Mouse (Mus musculus): ENCODE measurements around the gene Entpd2. TPM values are rescaled to one million over a fixed set of nuclear protein-coding genes. Genes with fewer than 3 reads are reported as not detected.

Entpd2 gene
- polyA plus RNA-seq, 1 experiment from 2014 or later: 1.5 TPM

DNA sequence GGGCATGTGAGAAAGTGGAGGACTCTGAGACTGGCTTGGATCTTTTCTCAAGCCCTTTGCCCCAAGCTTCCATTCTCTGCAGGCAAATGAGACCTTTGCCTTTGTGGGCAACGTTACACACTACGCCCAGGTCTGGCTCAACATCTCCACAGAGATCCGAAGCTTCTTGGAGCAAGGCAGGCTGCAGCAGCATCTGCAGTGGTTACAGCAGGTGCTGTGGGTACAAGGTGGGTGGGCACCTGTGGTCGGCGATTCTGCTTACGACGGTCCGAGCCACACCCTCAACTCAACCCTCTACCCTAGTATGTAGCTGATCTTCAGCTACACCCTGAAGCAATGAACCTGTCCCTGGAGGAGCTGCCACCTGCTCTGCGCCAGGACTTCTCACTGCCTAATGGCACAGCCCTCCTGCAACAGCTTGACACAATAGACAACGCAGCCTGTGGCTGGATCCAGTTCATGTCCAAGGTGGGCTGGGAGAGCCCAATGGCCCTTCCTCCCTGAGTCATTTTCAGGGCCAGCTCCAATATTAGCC, 40.7 kb downstream of the Entpd2 start:
- Histone ChIP-seq H3K4me1 (no peaks in the 10 kb centered on the region), H3K9ac (no peak overlapping the region), H3K36me3 (peaks cover 69% of the 10 kb centered on the region), H3K4me2 (replicated peaks) (no peak overlapping the region), H3K4me3 (no peak overlapping the region), H3K9me3 (no peaks in the 10 kb centered on the region), H3K27ac (no peak overlapping the region), H3K27me3 (replicated peaks) (no peaks in the 10 kb centered on the region)
- WGBS: 91% methylated on average over 10 of the region's 10 CpGs
- no peak for ATAC-seq (ENCODE audit: low FRiP score, low read depth)

DNA sequence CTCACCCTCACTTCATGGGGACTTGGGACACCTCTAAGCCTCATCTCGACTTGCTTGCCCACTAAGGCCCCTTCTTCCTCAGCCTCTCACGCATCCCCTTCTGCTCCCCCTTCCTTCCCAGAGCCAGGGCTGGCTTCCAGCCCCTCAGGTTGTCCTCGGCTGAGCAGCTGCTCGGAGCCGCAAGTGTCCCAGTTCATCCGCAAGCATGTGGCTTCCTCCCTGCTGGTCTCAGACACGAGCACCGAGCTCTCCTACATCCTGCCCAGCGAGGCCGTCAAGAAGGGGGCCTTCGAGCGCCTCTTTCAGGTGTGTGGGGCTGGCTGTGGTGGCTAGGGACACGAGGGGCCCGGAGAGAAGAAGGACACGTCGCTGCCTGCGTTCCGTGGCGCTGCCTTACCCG, 45.4 kb downstream of the Entpd2 start:
- no peak for ATAC-seq (ENCODE audit: low FRiP score, low read depth)
- Histone ChIP-seq H3K4me2 (replicated peaks) (no peak overlapping the region), H3K4me1 (no peaks in the 10 kb centered on the region), H3K36me3 (peaks cover 91% of the 10 kb centered on the region), H3K9ac (no peak overlapping the region), H3K9me3 (no peaks in the 10 kb centered on the region), H3K27ac (no peak overlapping the region), H3K4me3 (no peak overlapping the region), H3K27me3 (replicated peaks) (no peaks in the 10 kb centered on the region)
- 91% methylated on average over 20 of the region's 20 CpGs for WGBS

DNA sequence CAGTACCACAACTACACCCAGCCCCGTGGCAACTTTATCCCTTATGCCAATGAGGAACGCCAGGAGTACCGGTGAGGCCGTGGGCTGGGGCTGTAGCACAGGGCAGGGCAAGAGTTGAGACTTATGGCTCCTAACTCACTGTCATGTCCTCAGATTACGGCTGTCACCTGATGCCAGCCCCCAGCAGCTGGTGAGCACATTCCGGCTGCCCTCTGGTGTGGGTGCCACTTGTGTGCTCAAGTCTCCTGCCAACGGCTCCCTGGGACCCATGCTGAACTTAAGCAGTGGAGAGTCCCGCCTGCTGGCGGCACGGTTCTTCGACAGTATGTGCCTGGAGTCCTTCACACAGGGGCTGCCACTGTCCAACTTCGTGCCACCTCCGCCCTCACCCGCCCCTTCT, 47.0 kb downstream of the Entpd2 start:
- Histone ChIP-seq H3K9me3 (no peaks in the 10 kb centered on the region), H3K27ac (no peak overlapping the region), H3K36me3 (peaks cover 91% of the 10 kb centered on the region), H3K4me2 (replicated peaks) (no peak overlapping the region), H3K9ac (no peak overlapping the region), H3K27me3 (replicated peaks) (no peaks in the 10 kb centered on the region), H3K4me1 (no peaks in the 10 kb centered on the region), H3K4me3 (no peak overlapping the region)
- no peak for ATAC-seq (ENCODE audit: low FRiP score, low read depth)
- 91% methylated on average over 14 of the region's 14 CpGs for WGBS

Small RNA genes within 50 kb of the gene (microRNA-seq; reads per million reads assigned to microRNA genes)
- gene Mir3087: not detected

Other genes starting within 250 kb of the Entpd2 start
- 96.8 and 97.4 TPM in 2 replicates for gene Nrarp, start 215.1 kb upstream of the Entpd2 start, polyA plus RNA-seq (2016; fragmentation: Nextera tagmentation; extraction: Ambion mirVana)
- gene Tor4a, start 199.0 kb upstream of the Entpd2 start, polyA plus RNA-seq (2016; fragmentation: Nextera tagmentation; extraction: Ambion mirVana): 1.5 and 1.8 TPM in 2 replicates
- gene Nelfb, start 184.4 kb upstream of the Entpd2 start, polyA plus RNA-seq (2016; fragmentation: Nextera tagmentation; extraction: Ambion mirVana): 104 and 106 TPM in 2 replicates
- gene Stpg3, start 181.2 kb upstream of the Entpd2 start, polyA plus RNA-seq (2016; fragmentation: Nextera tagmentation; extraction: Ambion mirVana): not detected in 2 replicates
- not detected in 2 replicates for gene Fam166a, start 177.1 kb upstream of the Entpd2 start, polyA plus RNA-seq (2016; fragmentation: Nextera tagmentation; extraction: Ambion mirVana)
- 424 and 437 TPM in 2 replicates for gene Tubb4b, start 171.2 kb upstream of the Entpd2 start, polyA plus RNA-seq (2016; fragmentation: Nextera tagmentation; extraction: Ambion mirVana)
- gene Slc34a3, start 161.5 kb upstream of the Entpd2 start, polyA plus RNA-seq (2016; fragmentation: Nextera tagmentation; extraction: Ambion mirVana): not detected in 2 replicates
- gene Rnf224, start 159.1 kb upstream of the Entpd2 start, polyA plus RNA-seq (2016; fragmentation: Nextera tagmentation; extraction: Ambion mirVana): not detected in 2 replicates
- gene Rnf208, start 153.6 kb upstream of the Entpd2 start, polyA plus RNA-seq (2016; fragmentation: Nextera tagmentation; extraction: Ambion mirVana): 46.1 and 47.5 TPM in 2 replicates
- 0.30 TPM in 1 of 2 replicates, not detected in the other for gene Cysrt1, start 153.4 kb upstream of the Entpd2 start, polyA plus RNA-seq (2016; fragmentation: Nextera tagmentation; extraction: Ambion mirVana)
- 5.2 and 6.4 TPM in 2 replicates for gene AL732309.1, start 149.0 kb upstream of the Entpd2 start, polyA plus RNA-seq (2016; fragmentation: Nextera tagmentation; extraction: Ambion mirVana)
- gene Tmem203, start 140.4 kb upstream of the Entpd2 start, polyA plus RNA-seq (2016; fragmentation: Nextera tagmentation; extraction: Ambion mirVana): 20.3 and 22.4 TPM in 2 replicates
- 14.4 and 15.2 TPM in 2 replicates for gene Tprn, start 133.3 kb upstream of the Entpd2 start, polyA plus RNA-seq (2016; fragmentation: Nextera tagmentation; extraction: Ambion mirVana)
- gene Ssna1, start 123.4 kb upstream of the Entpd2 start, polyA plus RNA-seq (2016; fragmentation: Nextera tagmentation; extraction: Ambion mirVana): 201 and 204 TPM in 2 replicates
- 142 and 144 TPM in 2 replicates for gene Anapc2, start 123.4 kb upstream of the Entpd2 start, polyA plus RNA-seq (2016; fragmentation: Nextera tagmentation; extraction: Ambion mirVana)
- gene Tmem210, start 107.7 kb upstream of the Entpd2 start, polyA plus RNA-seq (2016; fragmentation: Nextera tagmentation; extraction: Ambion mirVana): not detected in 2 replicates
- not detected in 2 replicates for gene Lrrc26, start 106.0 kb upstream of the Entpd2 start, polyA plus RNA-seq (2016; fragmentation: Nextera tagmentation; extraction: Ambion mirVana)
- 8.1 and 11.3 TPM in 2 replicates for gene Grin1, start 76.7 kb upstream of the Entpd2 start, polyA plus RNA-seq (2016; fragmentation: Nextera tagmentation; extraction: Ambion mirVana)
- gene Man1b1, start 63.5 kb upstream of the Entpd2 start, polyA plus RNA-seq (2016; fragmentation: Nextera tagmentation; extraction: Ambion mirVana): 70.3 and 71.7 TPM in 2 replicates
- gene Dpp7, start 39.5 kb upstream of the Entpd2 start, polyA plus RNA-seq (2016; fragmentation: Nextera tagmentation; extraction: Ambion mirVana): 21.2 and 24.5 TPM in 2 replicates
- gene Uap1l1, start 30.2 kb upstream of the Entpd2 start, polyA plus RNA-seq (2016; fragmentation: Nextera tagmentation; extraction: Ambion mirVana): 5.6 and 7.2 TPM in 2 replicates
- 38.1 and 39.5 TPM in 2 replicates for gene Sapcd2, start 23.6 kb upstream of the Entpd2 start, polyA plus RNA-seq (2016; fragmentation: Nextera tagmentation; extraction: Ambion mirVana)
- gene Npdc1, start 3.5 kb downstream of the Entpd2 start, polyA plus RNA-seq (2016; fragmentation: Nextera tagmentation; extraction: Ambion mirVana): 241 and 266 TPM in 2 replicates
- 0.09 and 0.29 TPM in 2 replicates for gene Fut7, start 27.4 kb downstream of the Entpd2 start, polyA plus RNA-seq (2016; fragmentation: Nextera tagmentation; extraction: Ambion mirVana)
- gene Abca2, start 32.8 kb downstream of the Entpd2 start, polyA plus RNA-seq (2016; fragmentation: Nextera tagmentation; extraction: Ambion mirVana): 10.0 and 10.2 TPM in 2 replicates
- gene Clic3, start 61.0 kb downstream of the Entpd2 start, polyA plus RNA-seq (2016; fragmentation: Nextera tagmentation; extraction: Ambion mirVana): 1.7 and 2.3 TPM in 2 replicates
- 49.5 and 52.5 TPM in 2 replicates for gene Paxx, start 65.2 kb downstream of the Entpd2 start, polyA plus RNA-seq (2016; fragmentation: Nextera tagmentation; extraction: Ambion mirVana)
- gene Ptgds, start 74.2 kb downstream of the Entpd2 start, polyA plus RNA-seq (2016; fragmentation: Nextera tagmentation; extraction: Ambion mirVana): 1.1 and 1.4 TPM in 2 replicates
- gene Lcn12, start 98.0 kb downstream of the Entpd2 start, polyA plus RNA-seq (2016; fragmentation: Nextera tagmentation; extraction: Ambion mirVana): not detected in 2 replicates
- 107 and 118 TPM in 2 replicates for gene Fbxw5, start 104.9 kb downstream of the Entpd2 start, polyA plus RNA-seq (2016; fragmentation: Nextera tagmentation; extraction: Ambion mirVana)
- gene C8g, start 105.8 kb downstream of the Entpd2 start, polyA plus RNA-seq (2016; fragmentation: Nextera tagmentation; extraction: Ambion mirVana): 5.3 and 6.1 TPM in 2 replicates
- gene Traf2, start 151.1 kb downstream of the Entpd2 start, polyA plus RNA-seq (2016; fragmentation: Nextera tagmentation; extraction: Ambion mirVana): 26.9 and 28.0 TPM in 2 replicates
- gene Edf1, start 162.0 kb downstream of the Entpd2 start, polyA plus RNA-seq (2016; fragmentation: Nextera tagmentation; extraction: Ambion mirVana): 386 TPM in 2 replicates
- gene Mamdc4, start 179.0 kb downstream of the Entpd2 start, polyA plus RNA-seq (2016; fragmentation: Nextera tagmentation; extraction: Ambion mirVana): 1.7 and 4.8 TPM in 2 replicates
- gene Phpt1, start 179.3 kb downstream of the Entpd2 start, polyA plus RNA-seq (2016; fragmentation: Nextera tagmentation; extraction: Ambion mirVana): 169 and 176 TPM in 2 replicates
- 2.3 and 3.0 TPM in 2 replicates for gene Ajm1, start 185.9 kb downstream of the Entpd2 start, polyA plus RNA-seq (2016; fragmentation: Nextera tagmentation; extraction: Ambion mirVana)
- 78.3 and 82.5 TPM in 2 replicates for gene Rabl6, start 212.6 kb downstream of the Entpd2 start, polyA plus RNA-seq (2016; fragmentation: Nextera tagmentation; extraction: Ambion mirVana)
- gene Ccdc183, start 221.8 kb downstream of the Entpd2 start, polyA plus RNA-seq (2016; fragmentation: Nextera tagmentation; extraction: Ambion mirVana): 0.26 and 0.30 TPM in 2 replicates
- 22.7 and 24.9 TPM in 2 replicates for gene Tmem141, start 226.1 kb downstream of the Entpd2 start, polyA plus RNA-seq (2016; fragmentation: Nextera tagmentation; extraction: Ambion mirVana)
- 1.2 and 1.3 TPM in 2 replicates for gene Fcna, start 232.2 kb downstream of the Entpd2 start, polyA plus RNA-seq (2016; fragmentation: Nextera tagmentation; extraction: Ambion mirVana)